Mouse (Mus musculus) embryo, embryonic 9.5 days (tissue): ENCODE data around the gene Bcl2l14.

Experiments used
- DNase-seq: peaks from one replicate; pipeline ENCODE4 v3.0.0-alpha.2; 2017; ENCODE audit errors: extremely low spot score

Gene Bcl2l14

DNA sequence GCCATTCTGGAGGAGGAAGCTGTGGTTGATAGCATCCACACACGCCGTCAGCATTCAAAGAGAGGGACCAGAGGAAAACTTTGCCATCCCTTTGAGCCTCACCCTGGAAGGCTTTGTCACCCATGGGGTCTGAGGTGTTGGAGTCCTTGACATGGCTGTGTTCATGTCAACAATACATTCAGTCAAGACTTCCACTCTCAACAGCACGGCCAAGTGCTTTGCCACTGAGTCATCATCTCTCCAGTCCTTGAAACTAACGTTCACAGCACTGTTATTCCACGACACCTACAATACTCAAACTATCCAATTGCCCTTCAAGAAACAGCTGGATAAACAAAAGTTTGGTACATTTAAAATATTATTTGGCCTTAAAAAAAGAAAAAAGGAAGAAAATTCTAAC lies 46.1 kb downstream of the Bcl2l14 start:
- DNase-seq, result no peak

DNA sequence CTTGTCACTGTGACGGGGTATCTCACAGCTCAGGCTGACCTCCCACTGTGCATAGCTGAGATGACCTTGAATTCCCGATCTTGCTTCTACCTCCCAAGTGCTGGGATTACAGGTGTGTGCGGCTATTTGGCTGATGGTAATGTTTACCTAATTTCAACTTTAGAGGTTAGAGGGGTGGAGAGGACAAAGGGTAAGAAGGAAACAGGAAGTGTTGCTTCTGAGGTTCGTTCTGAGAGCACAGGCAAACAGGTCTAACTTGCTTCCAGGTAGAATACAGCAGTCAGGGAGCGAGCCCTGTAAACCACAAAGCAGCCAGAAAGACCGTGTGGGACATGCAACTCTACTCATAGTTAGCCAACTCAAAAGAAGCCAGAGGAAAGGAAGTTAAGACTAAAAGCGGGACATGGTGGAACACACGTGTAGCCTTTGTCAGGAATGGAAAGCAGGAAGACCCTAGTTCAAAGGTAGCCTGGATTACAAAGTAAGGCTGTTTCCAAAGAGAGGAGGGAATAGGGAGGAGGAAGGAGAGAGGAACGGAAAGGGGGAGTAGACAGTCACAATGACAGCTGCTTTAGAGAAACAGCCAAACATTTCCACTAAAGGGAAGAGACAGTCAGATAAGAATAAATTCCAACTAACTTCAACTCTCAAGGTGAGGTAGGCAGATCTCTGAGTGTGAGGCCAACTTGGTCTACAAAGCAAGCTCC lies 47.2 kb downstream of the Bcl2l14 start:
- DNase-seq, result no peak

DNA sequence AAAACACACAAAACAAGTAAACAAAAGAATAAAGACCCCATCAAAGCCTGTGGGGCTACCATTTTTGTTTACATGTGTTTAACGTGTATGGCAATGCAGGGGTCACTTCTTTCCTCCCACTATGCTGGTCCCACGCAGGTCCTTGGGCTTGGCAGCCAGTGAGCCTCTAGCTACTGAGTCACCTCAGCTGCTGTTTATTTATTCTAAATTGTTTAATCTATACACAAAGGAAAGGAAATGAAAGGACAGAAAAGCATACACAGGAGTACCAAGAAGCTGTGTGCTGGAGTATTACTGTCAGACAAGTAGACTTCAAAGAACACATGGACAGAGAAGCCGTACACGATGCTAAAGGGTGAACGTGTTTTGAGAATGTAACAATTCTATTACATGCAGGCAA lies 47.8 kb downstream of the Bcl2l14 start:
- no peak for DNase-seq

DNA sequence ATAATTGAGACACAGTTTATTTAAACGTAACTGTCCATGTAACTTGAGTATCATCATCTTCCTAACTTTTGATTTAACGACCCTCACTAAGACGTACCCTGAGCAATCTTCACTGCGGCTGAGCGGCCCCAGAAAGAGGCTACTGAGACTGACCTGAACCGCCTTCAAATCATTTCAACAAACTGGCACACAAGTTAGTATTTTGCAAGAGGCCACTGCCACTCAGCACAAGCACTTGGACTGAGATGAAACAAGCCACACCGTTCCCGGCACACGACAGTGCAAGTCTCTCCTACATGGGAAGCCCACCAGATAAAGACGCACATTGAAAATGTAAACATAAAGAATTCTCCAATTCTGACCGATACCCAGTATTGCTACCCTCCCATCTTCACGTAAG lies 52.3 kb downstream of the Bcl2l14 start:
- no peak for DNase-seq

DNA sequence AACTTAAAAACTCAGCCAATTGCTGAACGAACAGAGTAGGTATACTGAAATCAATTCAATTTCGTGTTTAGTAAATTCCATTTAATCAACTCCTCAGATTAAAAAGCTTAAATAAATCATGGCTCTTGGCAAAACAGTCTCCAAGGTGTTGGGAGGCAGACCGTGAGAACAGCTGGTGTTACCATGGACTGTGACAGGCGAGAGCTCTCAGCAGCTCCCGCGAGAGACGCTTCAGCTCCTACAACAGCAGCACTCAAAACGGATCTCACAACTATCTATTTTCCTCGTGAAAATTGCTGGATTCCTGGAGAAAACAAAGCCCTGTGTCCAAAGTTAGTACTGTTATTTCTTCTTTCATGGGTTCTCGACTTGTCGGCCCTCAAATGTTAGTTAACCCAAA lies 53.8 kb downstream of the Bcl2l14 start:
- DNase-seq, result no peak

DNA sequence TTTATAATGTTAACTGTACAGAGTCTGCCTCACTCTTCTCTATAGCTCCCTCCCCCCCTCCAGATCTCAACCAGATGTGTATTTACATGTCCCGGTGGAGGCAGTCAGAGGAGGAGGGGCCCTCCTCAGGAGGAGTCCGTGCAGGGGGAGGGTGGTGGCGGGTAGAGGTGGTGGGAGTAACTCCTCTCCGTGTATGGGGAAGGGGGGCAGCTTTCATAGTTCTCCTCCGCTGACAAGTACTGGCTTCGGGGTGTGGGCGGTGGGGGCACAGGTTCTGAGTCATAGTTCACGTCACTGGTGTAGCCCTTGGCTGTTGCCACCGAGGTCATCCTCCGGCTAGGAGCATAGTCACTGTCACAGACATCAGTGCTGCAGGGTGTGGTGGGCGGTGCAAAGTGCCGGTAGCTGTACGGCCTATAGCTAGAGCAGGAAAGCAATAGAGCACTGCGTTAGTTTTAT lies 54.6 kb downstream of the Bcl2l14 start:
- DNase-seq, result peak; percentile 19

DNA sequence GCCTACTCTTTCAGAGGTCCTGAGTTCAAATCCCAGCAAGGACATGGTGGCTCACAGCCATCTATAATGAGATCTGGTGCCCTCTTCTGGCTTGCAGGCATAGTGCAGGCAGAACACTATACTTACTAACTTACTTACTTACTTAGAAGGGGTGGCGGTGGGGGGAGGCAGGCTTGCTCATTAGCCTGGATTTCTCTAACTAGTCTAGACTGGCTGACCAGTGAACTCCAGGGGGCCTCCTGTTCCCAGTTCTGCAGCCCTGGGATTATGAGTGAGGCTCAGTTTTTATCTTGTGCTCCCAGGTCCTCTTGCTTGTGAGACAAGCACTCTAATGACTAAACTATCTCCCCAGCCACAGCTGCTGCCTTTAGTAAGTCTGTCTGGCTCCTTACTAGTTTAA lies 58.0 kb downstream of the Bcl2l14 start:
- no peak for DNase-seq

DNA sequence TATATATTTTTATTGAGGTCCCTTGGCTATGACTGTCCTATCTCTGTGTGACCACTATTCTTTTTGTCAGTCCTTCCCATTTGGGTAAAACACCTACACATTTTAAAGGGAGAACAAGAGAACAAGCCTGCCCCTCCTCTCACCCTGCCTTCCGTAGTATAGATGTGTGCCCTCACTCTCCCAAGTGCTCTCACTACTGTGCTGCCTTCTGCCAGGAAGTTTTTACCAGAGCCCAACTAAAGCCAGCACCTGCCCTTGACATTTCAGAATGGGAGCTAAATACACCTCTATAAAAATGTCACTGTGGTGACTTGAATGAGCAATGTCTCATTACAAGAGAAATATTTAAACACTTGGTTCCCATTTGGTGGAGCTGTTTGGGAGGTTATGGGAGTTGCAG lies 62.3 kb downstream of the Bcl2l14 start:
- no peak for DNase-seq

DNA sequence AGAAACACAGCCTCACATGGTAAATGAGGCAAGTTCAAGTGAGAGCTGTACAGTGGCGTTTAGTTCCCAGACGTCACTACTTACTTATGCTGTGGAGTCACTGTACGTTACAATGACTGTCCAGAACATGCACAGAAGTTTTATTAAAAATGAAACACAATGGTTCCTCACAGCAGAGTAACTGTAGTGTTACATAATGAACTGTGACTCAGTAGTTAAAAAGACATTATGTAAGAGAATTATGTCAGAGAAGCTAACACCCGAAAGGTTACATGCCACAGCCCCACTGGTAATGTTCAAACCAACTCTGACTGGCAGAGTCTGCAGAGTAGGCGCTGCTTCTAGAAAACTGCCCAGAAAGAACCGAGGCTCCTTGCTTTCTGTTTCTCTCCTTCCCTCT lies 65.1 kb downstream of the Bcl2l14 start:
- DNase-seq, result no peak

DNA sequence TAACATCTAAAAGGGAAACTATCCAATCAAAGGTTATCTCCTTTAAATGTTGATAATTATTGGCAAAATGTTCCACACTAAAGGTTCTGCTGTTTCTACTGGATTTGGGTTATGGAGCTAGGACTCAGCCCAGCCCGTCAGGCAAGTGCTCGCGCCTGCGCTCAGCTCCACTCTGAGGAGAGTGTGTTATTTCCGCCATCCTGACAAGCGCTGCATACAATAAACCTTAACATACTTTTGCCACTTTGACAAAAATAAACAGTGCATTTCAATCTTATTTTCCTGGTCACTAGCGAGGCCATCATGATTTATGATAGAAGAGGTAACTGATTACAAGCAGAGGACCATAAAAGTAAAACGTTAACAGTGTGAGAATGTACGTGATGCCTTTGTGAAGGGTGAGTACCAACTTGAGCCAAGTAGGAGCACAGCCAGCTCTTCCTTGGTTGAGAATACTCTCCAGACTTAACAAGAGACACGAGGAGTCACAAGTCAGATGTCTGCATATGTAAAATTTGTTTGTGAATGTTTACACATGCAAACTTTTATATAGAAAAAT lies 70.6 kb downstream of the Bcl2l14 start:
- DNase-seq, result no peak

DNA sequence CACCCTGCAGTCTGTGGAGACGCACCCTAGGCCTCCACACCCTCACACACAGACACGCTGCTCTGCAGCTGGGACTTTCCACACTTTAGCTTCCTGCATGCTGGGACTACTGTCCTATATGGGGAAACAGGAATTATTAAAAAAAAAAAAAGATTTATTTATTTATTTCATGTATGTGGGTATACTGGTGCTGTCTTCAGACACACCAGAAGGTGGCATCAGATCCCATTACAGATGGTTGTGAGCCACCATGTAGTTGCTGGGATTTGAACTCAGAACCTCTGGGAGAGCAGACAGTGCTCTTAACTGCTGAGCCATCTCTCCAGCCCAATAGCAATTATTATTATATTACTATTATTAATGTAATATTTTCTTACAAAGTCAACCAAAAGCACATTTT lies 73.2 kb downstream of the Bcl2l14 start:
- no peak for DNase-seq

DNA sequence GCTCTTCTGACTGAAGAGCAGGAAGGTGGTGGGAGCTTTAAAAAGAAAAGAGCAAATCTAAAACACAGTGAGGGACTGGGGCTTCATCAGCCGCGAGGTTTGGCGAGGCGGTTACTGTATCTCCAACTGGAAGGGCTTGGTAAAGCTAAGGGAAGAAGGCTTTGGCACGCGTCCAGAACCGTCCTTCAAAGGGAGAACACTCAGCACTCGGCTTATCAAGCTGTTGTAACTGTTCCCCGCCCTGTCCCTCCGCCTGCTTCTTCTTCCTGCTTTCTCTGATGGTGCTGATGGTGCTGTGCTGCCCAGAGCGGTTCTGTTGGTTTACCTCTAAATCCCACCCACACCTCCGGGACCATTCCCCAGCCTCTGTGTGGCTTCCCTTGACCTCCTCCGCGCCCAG lies 74.7 kb downstream of the Bcl2l14 start:
- DNase-seq, result no peak

DNA sequence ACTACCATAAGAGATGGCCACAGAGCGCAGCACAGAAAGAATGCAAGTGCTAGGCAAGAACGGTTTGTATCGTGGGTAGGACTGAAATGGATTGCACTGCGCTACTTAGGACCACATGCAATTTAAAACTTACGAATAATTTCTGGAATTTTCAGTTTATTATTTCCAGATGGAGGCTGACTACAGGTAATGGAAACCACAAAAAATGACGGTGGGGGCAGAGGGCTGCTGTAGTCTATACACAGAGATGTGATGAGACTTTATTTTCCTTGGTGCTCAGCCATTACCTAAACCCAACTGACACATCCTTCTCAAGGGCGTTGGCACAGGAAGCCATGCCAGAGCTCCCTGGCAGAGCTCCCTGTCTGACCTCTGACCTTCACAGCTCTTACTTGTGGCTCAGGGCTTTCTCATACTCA lies 77.0 kb downstream of the Bcl2l14 start:
- DNase-seq, result no peak

DNA sequence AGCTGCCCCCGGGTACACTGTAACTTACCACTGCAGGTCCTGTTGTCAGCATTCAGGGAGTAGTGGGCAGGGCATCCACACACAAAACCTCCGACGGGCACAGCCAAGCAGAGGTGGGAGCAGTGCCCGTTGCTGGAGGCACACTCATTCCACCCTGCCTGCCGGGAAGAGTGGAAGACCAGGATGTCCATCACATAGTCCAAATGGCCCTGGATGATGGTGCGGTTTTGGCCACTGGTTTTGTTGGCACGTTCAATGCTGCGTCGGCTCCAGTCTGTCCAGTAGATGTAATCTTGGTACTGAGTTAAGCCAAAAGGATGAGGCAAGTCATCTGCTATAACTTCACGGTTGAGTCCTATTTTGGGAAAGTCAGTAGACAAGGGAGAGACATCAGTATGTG lies 83.4 kb downstream of the Bcl2l14 start:
- no peak for DNase-seq

DNA sequence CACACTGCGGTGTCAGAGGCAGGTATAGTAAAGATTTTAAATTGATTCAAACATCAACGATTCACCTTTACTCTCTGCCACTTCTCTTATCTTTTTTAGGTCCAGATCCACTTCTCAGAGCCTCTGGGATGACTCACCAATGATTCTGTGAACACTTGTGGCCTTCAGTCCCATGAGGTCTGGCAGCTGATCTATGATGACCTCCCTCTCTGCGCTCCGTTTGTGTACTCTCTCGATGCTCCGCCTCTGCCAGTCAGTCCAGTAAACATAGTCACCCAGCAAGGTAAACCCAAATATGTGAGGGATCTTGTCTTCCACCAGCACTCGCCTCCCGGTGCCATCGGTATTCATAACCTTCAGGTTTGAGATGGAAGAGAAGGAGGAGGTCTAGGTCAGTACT lies 90.2 kb downstream of the Bcl2l14 start:
- DNase-seq, result no peak
